Mouse (Mus musculus) heart, embryonic 11.5 days (tissue): ENCODE measurements around the gene H2al1k. TPM values are rescaled to one million over a fixed set of nuclear protein-coding genes. Genes with fewer than 3 reads are reported as not detected.
"Not testable (repeated sequence)": the region's sequence is repeated elsewhere in the genome, so short reads cannot be mapped to it uniquely, and the experiment has no call there.

Experiments
- ATAC-seq: fragments of 200-750 bp; cut with Nextera tagmentation; replicated peaks from 2 replicates; pipeline ENCODE4 v1.8.0; 2017; ENCODE audit warnings: moderate library complexity; ENCODE audit not compliant: insufficient number of reproducible peaks, low FRiP score, low TSS enrichment
- H3K27ac ChIP-seq: fragments of 300-500 bp; sonication (generic); 2 replicates; pipeline ENCODE4 v1.5.1; 2014; ENCODE audit warnings: mild to moderate bottlenecking, low read depth, low read length
- H3K27me3 ChIP-seq: fragments of 300-500 bp; sonication (generic); 2 replicates; pipeline ENCODE4 v1.6.1; 2014; ENCODE audit warnings: mild to moderate bottlenecking, low read length, mixed read lengths; ENCODE audit not compliant: control insufficient read depth, insufficient read depth
- H3K36me3 ChIP-seq: fragments of 300-500 bp; sonication (generic); 2 replicates; pipeline ENCODE4 v1.6.1; 2014; ENCODE audit warnings: mild to moderate bottlenecking, low read length, moderate library complexity, mixed read lengths; ENCODE audit not compliant: control insufficient read depth, insufficient read depth
- H3K4me1 ChIP-seq: fragments of 300-500 bp; sonication (generic); 2 replicates; pipeline ENCODE4 v1.6.1; 2014; ENCODE audit warnings: low read length; ENCODE audit not compliant: control insufficient read depth, insufficient read depth
- H3K4me2 ChIP-seq: fragments of 300-500 bp; sonication (generic); 2 replicates; pipeline ENCODE4 v1.6.1; 2014; ENCODE audit warnings: mild to moderate bottlenecking, moderate library complexity
- H3K4me3 ChIP-seq: fragments of 300-500 bp; sonication (generic); 2 replicates; pipeline ENCODE4 v1.5.1; 2014; ENCODE audit warnings: low read depth, low read length
- H3K9ac ChIP-seq: fragments of 300-500 bp; sonication (generic); 2 replicates; pipeline ENCODE4 v1.6.1; 2014; ENCODE audit warnings: mild to moderate bottlenecking, low read depth, low read length, moderate library complexity
- H3K9me3 ChIP-seq: fragments of 300-500 bp; sonication (generic); replicated peaks from 2 replicates; pipeline ENCODE4 v1.6.1; 2016; ENCODE audit warnings: low read length; ENCODE audit not compliant: control insufficient read depth
- polyA plus RNA-seq: library from polyadenylated mRNA; unstranded; fragments of >200 nt; fragmentation: Nextera tagmentation; extraction: Ambion mirVana; gene quantifications from 2 replicates; pipeline ENCODE4 v1.2.1, GENCODE M21; 2014

The H2al1k gene
- polyA plus RNA-seq, 1 experiment from 2014 or later = not detected

DNA sequence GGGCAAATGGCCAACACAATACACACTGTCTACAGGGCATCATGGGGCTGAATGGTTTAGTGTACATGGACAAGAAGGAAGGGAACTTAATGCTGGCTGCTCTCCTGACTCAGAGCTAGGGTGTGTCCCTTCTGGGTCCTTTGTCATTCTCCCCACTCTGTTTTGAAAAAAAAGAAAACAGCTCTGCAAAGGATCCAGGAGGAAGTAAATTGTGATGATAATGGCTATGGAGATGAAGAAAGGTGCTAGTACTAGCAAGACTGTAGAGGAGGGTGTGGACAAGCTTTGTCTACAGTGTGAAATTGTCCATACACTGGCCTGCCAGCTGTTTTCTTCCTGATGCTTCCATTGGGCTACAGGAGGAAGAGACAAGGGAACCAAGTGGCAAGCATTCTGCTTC lies 25.5 kb downstream of the H2al1k start:
- not testable (repeated sequence) for H3K36me3 ChIP-seq, H3K27me3 ChIP-seq, H3K9me3 ChIP-seq, H3K4me2 ChIP-seq, H3K27ac ChIP-seq, ATAC-seq, H3K4me3 ChIP-seq, H3K4me1 ChIP-seq, H3K9ac ChIP-seq

Other genes with a start within 250 kb of the H2al1k start
- not detected in 2 replicates for gene 4930402K13Rik, start 246.1 kb upstream of the H2al1k start, polyA plus RNA-seq
- gene Lancl3, start 150.7 kb upstream of the H2al1k start, polyA plus RNA-seq = 0.43 and 0.45 TPM in 2 replicates
- gene Gm14862, start 93.7 kb upstream of the H2al1k start, polyA plus RNA-seq = 0.56 and 0.94 TPM in 2 replicates
- gene Xk, start 77.9 kb upstream of the H2al1k start, polyA plus RNA-seq = 8.9 and 10.6 TPM in 2 replicates
- gene H2al1m, start 66.9 kb upstream of the H2al1k start, polyA plus RNA-seq = 0.99 TPM in 1 of 2 replicates, not detected in the other
- 0.20 and 0.67 TPM in 2 replicates for gene Cybb, start 137.1 kb downstream of the H2al1k start, polyA plus RNA-seq
- not detected in 2 replicates for gene H2al1o, start 221.8 kb downstream of the H2al1k start, polyA plus RNA-seq